Mouse (Mus musculus) forebrain, embryonic 15.5 days (tissue): ENCODE data around the gene Ccnt2. TPM values are rescaled to one million over a fixed set of nuclear protein-coding genes. Genes with fewer than 3 reads are reported as not detected.

Experiments
- ATAC-seq: fragments of 200-750 bp; cut with Nextera tagmentation; replicated peaks from 2 replicates; pipeline ENCODE4 v1.8.0; 2017; ENCODE audit warnings: mild to moderate bottlenecking, moderate TSS enrichment, moderate library complexity
- H3K27ac ChIP-seq: fragments of 300-500 bp; sonication (generic); replicated peaks from 2 replicates; pipeline ENCODE4 v1.5.1; 2015; ENCODE audit warnings: mild to moderate bottlenecking, inconsistent platforms
- H3K27me3 ChIP-seq: fragments of 300-500 bp; sonication (generic); 2 replicates; pipeline ENCODE4 v1.6.1; 2015; ENCODE audit warnings: inconsistent platforms
- H3K36me3 ChIP-seq: fragments of 300-500 bp; sonication (generic); 2 replicates; pipeline ENCODE4 v1.6.1; 2015; ENCODE audit warnings: mild to moderate bottlenecking, inconsistent platforms
- H3K4me1 ChIP-seq: fragments of 300-500 bp; sonication (generic); 2 replicates; pipeline ENCODE4 v1.6.1; 2015; ENCODE audit warnings: inconsistent platforms
- H3K4me2 ChIP-seq: fragments of 300-500 bp; sonication (generic); replicated peaks from 2 replicates; pipeline ENCODE4 v1.6.1; 2015; ENCODE audit warnings: mild to moderate bottlenecking, inconsistent platforms
- H3K4me3 ChIP-seq: fragments of 300-500 bp; sonication (generic); 2 replicates; pipeline ENCODE4 v1.5.1; 2015; ENCODE audit warnings: mild to moderate bottlenecking, inconsistent platforms
- H3K9ac ChIP-seq: fragments of 300-500 bp; sonication (generic); replicated peaks from 2 replicates; pipeline ENCODE4 v1.6.1; 2015; ENCODE audit warnings: mild to moderate bottlenecking, inconsistent platforms
- H3K9me3 ChIP-seq: fragments of 300-500 bp; sonication (generic); 2 replicates; pipeline ENCODE4 v1.6.1; 2016; ENCODE audit warnings: inconsistent platforms
- WGBS: fragments of 180-500 bp; shearing (Covaris S2); methylation state at CpG from one replicate; pipeline ENCODE4 v1.1.7; 2015; ENCODE audit warnings: mixed read lengths; 5-methylcytosine and 5-hydroxymethylcytosine counted together
- polyA plus RNA-seq: library from polyadenylated mRNA; unstranded; fragments of >200 nt; fragmentation: Nextera tagmentation; extraction: Ambion mirVana; gene quantifications from 2 replicates; pipeline ENCODE4 v1.2.1, GENCODE M21; 2015

Ccnt2 gene
- polyA plus RNA-seq, 1 experiment from 2014 or later, result 109 TPM

- ATAC-seq, result no peak
- Histone ChIP-seq H3K27ac (no peak overlapping the region), H3K4me3 (no peak overlapping the region), H3K9me3 (no peaks in the 10 kb centered on the region), H3K4me1 (no peaks in the 10 kb centered on the region), H3K4me2 (no peak overlapping the region), H3K27me3 (no peaks in the 10 kb centered on the region), H3K36me3 (peaks cover 20% of the 10 kb centered on the region), H3K9ac (no peak overlapping the region)
- 80% methylated on average over 4 of the region's 4 CpGs for WGBS
Measured at GRCm38 (mm10) chr1:127796341-127796740, 22.4 kb downstream of the Ccnt2 start.

- no peaks in the 10 kb centered on the region for H3K27me3 ChIP-seq
- WGBS, result 84% methylated on average over 1 of the region's 1 CpGs
- no peak overlapping the region for H3K27ac ChIP-seq
- no peak overlapping the region for H3K9ac ChIP-seq
- H3K4me3 ChIP-seq, result no peak overlapping the region
- H3K4me2 ChIP-seq, result no peak overlapping the region
- H3K9me3 ChIP-seq, result no peaks in the 10 kb centered on the region
- no peak for ATAC-seq
- H3K36me3 ChIP-seq, result peaks cover 20% of the 10 kb centered on the region
- no peaks in the 10 kb centered on the region for H3K4me1 ChIP-seq
Measured at GRCm38 (mm10) chr1:127796752-127797151, 22.8 kb downstream of the Ccnt2 start.

GRCm38 (mm10) chr1:127802916-127803315, 29.0 kb downstream of the Ccnt2 start:
- ATAC-seq, result no peak

GRCm38 (mm10) chr1:127808671-127809070, 34.7 kb downstream of the Ccnt2 start:
- WGBS, result 92% methylated on average over 7 of the region's 7 CpGs
- peaks cover 8% of the 10 kb centered on the region for H3K36me3 ChIP-seq
- no peak overlapping the region for H3K4me2 ChIP-seq
- H3K27ac ChIP-seq, result no peak overlapping the region
- ATAC-seq, result no peak
- no peaks in the 10 kb centered on the region for H3K4me1 ChIP-seq
- no peak overlapping the region for H3K9ac ChIP-seq
- no peaks in the 10 kb centered on the region for H3K9me3 ChIP-seq
- H3K27me3 ChIP-seq, result no peaks in the 10 kb centered on the region
- no peak overlapping the region for H3K4me3 ChIP-seq

More at GRCm38 (mm10) chr1:127802916-127803315, 29.0 kb downstream of the Ccnt2 start:
- H3K4me3 ChIP-seq, result no peak overlapping the region
- WGBS, result 89% methylated on average over 8 of the region's 8 CpGs
- no peak overlapping the region for H3K27ac ChIP-seq
- H3K36me3 ChIP-seq, result peaks cover 33% of the 10 kb centered on the region
- H3K9me3 ChIP-seq, result no peaks in the 10 kb centered on the region
- no peak overlapping the region for H3K4me2 ChIP-seq
- H3K9ac ChIP-seq, result no peak overlapping the region
- no peaks in the 10 kb centered on the region for H3K4me1 ChIP-seq
- H3K27me3 ChIP-seq, result no peaks in the 10 kb centered on the region

GRCm38 (mm10) chr1:127812929-127813328, 39.0 kb downstream of the Ccnt2 start:
- no peaks in the 10 kb centered on the region for H3K36me3 ChIP-seq
- H3K4me2 ChIP-seq, result no peak overlapping the region
- no peaks in the 10 kb centered on the region for H3K4me1 ChIP-seq
- no peak overlapping the region for H3K4me3 ChIP-seq
- 86% methylated on average over 7 of the region's 7 CpGs for WGBS
- no peaks in the 10 kb centered on the region for H3K9me3 ChIP-seq
- no peak overlapping the region for H3K9ac ChIP-seq
- ATAC-seq, result no peak
- no peaks in the 10 kb centered on the region for H3K27me3 ChIP-seq
- H3K27ac ChIP-seq, result no peak overlapping the region

- WGBS, result 84% methylated on average over 6 of the region's 6 CpGs
- no peaks in the 10 kb centered on the region for H3K27me3 ChIP-seq
- H3K4me3 ChIP-seq, result no peak overlapping the region
- no peak overlapping the region for H3K27ac ChIP-seq
- no peak overlapping the region for H3K9ac ChIP-seq
- H3K4me2 ChIP-seq, result no peak overlapping the region
- ATAC-seq, result no peak
- no peaks in the 10 kb centered on the region for H3K36me3 ChIP-seq
- no peaks in the 10 kb centered on the region for H3K9me3 ChIP-seq
- H3K4me1 ChIP-seq, result no peaks in the 10 kb centered on the region
Measured at GRCm38 (mm10) chr1:127816381-127816780, 42.4 kb downstream of the Ccnt2 start.

GRCm38 (mm10) chr1:127827325-127827724, 53.4 kb downstream of the Ccnt2 start:
- no peaks in the 10 kb centered on the region for H3K36me3 ChIP-seq
- H3K4me3 ChIP-seq, result no peak overlapping the region
- WGBS, result 34% methylated on average over 2 of the region's 2 CpGs
- no peak overlapping the region for H3K9ac ChIP-seq
- ATAC-seq, result no peak
- H3K27ac ChIP-seq, result no peak overlapping the region
- H3K9me3 ChIP-seq, result no peaks in the 10 kb centered on the region
- no peaks in the 10 kb centered on the region for H3K4me1 ChIP-seq
- H3K4me2 ChIP-seq, result no peak overlapping the region
- no peaks in the 10 kb centered on the region for H3K27me3 ChIP-seq

GRCm38 (mm10) chr1:127830215-127830921, 56.4 kb downstream of the Ccnt2 start:
- Histone ChIP-seq H3K4me3 (no peak overlapping the region), H3K27ac (no peak overlapping the region), H3K4me1 (no peaks in the 10 kb centered on the region), H3K27me3 (no peaks in the 10 kb centered on the region), H3K36me3 (no peaks in the 10 kb centered on the region), H3K9me3 (no peaks in the 10 kb centered on the region), H3K4me2 (no peak overlapping the region), H3K9ac (no peak overlapping the region)
- ATAC-seq, result no peak
- WGBS, result 93% methylated on average over 13 of the region's 13 CpGs

- no peak overlapping the region for H3K9ac ChIP-seq
- no peaks in the 10 kb centered on the region for H3K9me3 ChIP-seq
- no peak overlapping the region for H3K4me3 ChIP-seq
- ATAC-seq, result no peak
- no peaks in the 10 kb centered on the region for H3K4me1 ChIP-seq
- H3K27me3 ChIP-seq, result no peaks in the 10 kb centered on the region
- H3K27ac ChIP-seq, result no peak overlapping the region
- WGBS, result 44% methylated on average over 2 of the region's 2 CpGs
- no peaks in the 10 kb centered on the region for H3K36me3 ChIP-seq
- no peak overlapping the region for H3K4me2 ChIP-seq
Measured at GRCm38 (mm10) chr1:127833714-127834113, 59.8 kb downstream of the Ccnt2 start.

- Histone ChIP-seq H3K36me3 (no peaks in the 10 kb centered on the region), H3K4me3 (no peak overlapping the region), H3K27ac (no peak overlapping the region), H3K4me2 (no peak overlapping the region), H3K4me1 (no peaks in the 10 kb centered on the region), H3K9me3 (no peaks in the 10 kb centered on the region), H3K9ac (no peak overlapping the region), H3K27me3 (no peaks in the 10 kb centered on the region)
- no peak for ATAC-seq
- WGBS, result 74% methylated on average over 4 of the region's 4 CpGs
Measured at GRCm38 (mm10) chr1:127834202-127834601, 60.2 kb downstream of the Ccnt2 start.

- H3K27me3 ChIP-seq, result no peaks in the 10 kb centered on the region
- no peak for ATAC-seq
- 67% methylated on average over 4 of the region's 4 CpGs for WGBS
Measured at GRCm38 (mm10) chr1:127836619-127837018, 62.7 kb downstream of the Ccnt2 start.

GRCm38 (mm10) chr1:127838602-127839001, 64.6 kb downstream of the Ccnt2 start:
- Histone ChIP-seq H3K36me3 (no peaks in the 10 kb centered on the region), H3K4me1 (no peaks in the 10 kb centered on the region), H3K27ac (no peak overlapping the region), H3K9ac (no peak overlapping the region), H3K27me3 (no peaks in the 10 kb centered on the region), H3K4me3 (no peak overlapping the region), H3K9me3 (no peaks in the 10 kb centered on the region), H3K4me2 (no peak overlapping the region)
- no peak for ATAC-seq
- WGBS, result 78% methylated on average over 1 of the region's 1 CpGs

More at GRCm38 (mm10) chr1:127836619-127837018, 62.7 kb downstream of the Ccnt2 start:
- Histone ChIP-seq H3K27ac (no peak overlapping the region), H3K36me3 (no peaks in the 10 kb centered on the region), H3K9me3 (no peaks in the 10 kb centered on the region), H3K4me1 (no peaks in the 10 kb centered on the region), H3K4me2 (no peak overlapping the region), H3K4me3 (no peak overlapping the region), H3K9ac (no peak overlapping the region)

- H3K4me1 ChIP-seq, result no peaks in the 10 kb centered on the region
- H3K4me2 ChIP-seq, result no peak overlapping the region
- H3K36me3 ChIP-seq, result no peaks in the 10 kb centered on the region
- H3K27me3 ChIP-seq, result no peaks in the 10 kb centered on the region
- no peaks in the 10 kb centered on the region for H3K9me3 ChIP-seq
- no peak overlapping the region for H3K9ac ChIP-seq
- ATAC-seq, result no peak
- H3K4me3 ChIP-seq, result no peak overlapping the region
- no peak overlapping the region for H3K27ac ChIP-seq
- WGBS, result 90% methylated on average over 5 of the region's 5 CpGs
Measured at GRCm38 (mm10) chr1:127845472-127845871, 71.5 kb downstream of the Ccnt2 start.
